Mouse (Mus musculus) bone marrow, adult 2 months (tissue): Measurements from ENCODE around the gene Atp9a.

Experiments used
- CTCF ChIP-seq: fragments of 200-500 bp; IDR thresholded peaks from 2 replicates; pipeline ENCODE4 v1.5.1; 2011; ENCODE audit warnings: low read length, control low read depth; ENCODE audit not compliant: control insufficient read depth, insufficient read depth
- POLR2A ChIP-seq: fragments of 200-500 bp; IDR thresholded peaks from 2 replicates; pipeline ENCODE4 v1.6.1; 2011; ENCODE audit warnings: low read depth, mild to moderate bottlenecking, control low read depth, low read length, borderline replicate concordance; ENCODE audit not compliant: control insufficient read depth

- TF ChIP-seq CTCF (no peak), POLR2A (no peak)
Observed at GRCm38 (mm10) chr2:168625091-168625490, 117.1 kb downstream of the Atp9a start.
